Mouse (Mus musculus) embryonic facial prominence, embryonic 13.5 days (tissue): ENCODE data around the gene Tmem270. TPM values are rescaled to one million over a fixed set of nuclear protein-coding genes. Genes with fewer than 3 reads are reported as not detected.
"Not testable (repeated sequence)": the region's sequence is repeated elsewhere in the genome, so short reads cannot be mapped to it uniquely, and the experiment has no call there.

Source experiments
- ATAC-seq: fragments of 200-750 bp; cut with Nextera tagmentation; 2 replicates; pipeline ENCODE4 v1.8.0; 2017; ENCODE audit warnings: low read depth; ENCODE audit not compliant: insufficient number of reproducible peaks, insufficient read depth, low FRiP score, low TSS enrichment
- H3K27ac ChIP-seq: fragments of 300-500 bp; sonication (generic); 2 replicates; pipeline ENCODE4 v1.5.1; 2015; ENCODE audit warnings: moderate library complexity, mild to moderate bottlenecking, inconsistent platforms
- H3K27me3 ChIP-seq: fragments of 300-500 bp; sonication (generic); 2 replicates; pipeline ENCODE4 v1.6.1; 2015; ENCODE audit warnings: mild to moderate bottlenecking, inconsistent platforms
- H3K36me3 ChIP-seq: fragments of 300-500 bp; sonication (generic); 2 replicates; pipeline ENCODE4 v1.6.1; 2015; ENCODE audit warnings: mild to moderate bottlenecking, inconsistent platforms
- H3K4me1 ChIP-seq: fragments of 300-500 bp; sonication (generic); 2 replicates; pipeline ENCODE4 v1.6.1; 2015; ENCODE audit warnings: inconsistent platforms
- H3K4me2 ChIP-seq: fragments of 300-500 bp; sonication (generic); 2 replicates; pipeline ENCODE4 v1.6.1; 2015; ENCODE audit warnings: moderate library complexity, mild to moderate bottlenecking, inconsistent platforms
- H3K4me3 ChIP-seq: fragments of 300-500 bp; sonication (generic); 2 replicates; pipeline ENCODE4 v1.5.1; 2015; ENCODE audit warnings: mild to moderate bottlenecking, inconsistent platforms
- H3K9ac ChIP-seq: fragments of 300-500 bp; sonication (generic); 2 replicates; pipeline ENCODE4 v1.6.1; 2015; ENCODE audit warnings: mild to moderate bottlenecking, inconsistent platforms
- H3K9me3 ChIP-seq: fragments of 300-500 bp; sonication (generic); 2 replicates; pipeline ENCODE4 v1.6.1; 2016; ENCODE audit warnings: inconsistent platforms
- WGBS: fragments of 180-500 bp; shearing (Covaris S2); methylation state at CpG from one replicate; pipeline ENCODE4 v1.1.7; 2015; ENCODE audit warnings: mixed read lengths; 5-methylcytosine and 5-hydroxymethylcytosine counted together
- polyA plus RNA-seq: library from polyadenylated mRNA; unstranded; fragments of >200 nt; fragmentation: Nextera tagmentation; extraction: Ambion mirVana; gene quantifications from 2 replicates; pipeline ENCODE4 v1.2.1, GENCODE M21; 2015

Gene Tmem270
- polyA plus RNA-seq, 1 experiment from 2014 or later: not detected

GRCm38 (mm10) chr5:134941472-134942209, 35.1 kb upstream of the Tmem270 start:
- H3K4me1 ChIP-seq: peaks cover 12% of the 10 kb centered on the region
- no peak for ATAC-seq
- no peak overlapping the region for H3K4me2 ChIP-seq
- no peaks in the 10 kb centered on the region for H3K36me3 ChIP-seq
- H3K27ac ChIP-seq: peak overlapping the region; percentile 5; the same call in 1 of the 2 replicates
- WGBS: 72% methylated on average over 14 of the region's 14 CpGs
- peaks cover 31% of the 10 kb centered on the region for H3K27me3 ChIP-seq
- H3K9me3 ChIP-seq: no peaks in the 10 kb centered on the region
- H3K9ac ChIP-seq: no peak overlapping the region
- no peak overlapping the region for H3K4me3 ChIP-seq

GRCm38 (mm10) chr5:134939554-134939953, 33.0 kb upstream of the Tmem270 start:
- not testable (repeated sequence) for H3K4me1 ChIP-seq, H3K4me3 ChIP-seq, H3K9ac ChIP-seq, H3K27ac ChIP-seq, H3K4me2 ChIP-seq, ATAC-seq, H3K9me3 ChIP-seq
- WGBS: 83% methylated on average over 2 of the region's 7 CpGs
- Histone ChIP-seq H3K36me3 (peaks cover 16% of the 10 kb centered on the region; the same call in 1 of the 2 replicates), H3K27me3 (peaks cover 10% of the 10 kb centered on the region)

GRCm38 (mm10) chr5:134939069-134939468, 32.5 kb upstream of the Tmem270 start:
- Histone ChIP-seq H3K9ac (no peak overlapping the region), H3K36me3 (peaks cover 20% of the 10 kb centered on the region), H3K4me1 (peaks cover 4% of the 10 kb centered on the region; the same call in 1 of the 2 replicates), H3K27me3 (peaks cover 5% of the 10 kb centered on the region), H3K4me2 (no peak overlapping the region), H3K9me3 (no peaks in the 10 kb centered on the region), H3K4me3 (no peak overlapping the region), H3K27ac (no peak overlapping the region)
- WGBS: 60% methylated on average over 3 of the region's 3 CpGs
- ATAC-seq: no peak

GRCm38 (mm10) chr5:134936626-134937185, 30.2 kb upstream of the Tmem270 start:
- Histone ChIP-seq H3K4me1 (peaks cover 8% of the 10 kb centered on the region; the same call in 1 of the 2 replicates), H3K27ac (no peak overlapping the region), H3K27me3 (no peaks in the 10 kb centered on the region), H3K4me2 (no peak overlapping the region), H3K36me3 (peaks cover 27% of the 10 kb centered on the region), H3K9ac (no peak overlapping the region), H3K9me3 (no peaks in the 10 kb centered on the region), H3K4me3 (no peak overlapping the region)
- ATAC-seq: no peak
- WGBS: 79% methylated on average over 6 of the region's 6 CpGs

- H3K9me3 ChIP-seq: no peaks in the 10 kb centered on the region
- no peak overlapping the region for H3K4me2 ChIP-seq
- 89% methylated on average over 6 of the region's 6 CpGs for WGBS
- no peak overlapping the region for H3K27ac ChIP-seq
- no peak overlapping the region for H3K4me3 ChIP-seq
- peaks cover 27% of the 10 kb centered on the region for H3K36me3 ChIP-seq
- no peak overlapping the region for H3K9ac ChIP-seq
- peaks cover 5% of the 10 kb centered on the region; the same call in 1 of the 2 replicates for H3K4me1 ChIP-seq
- no peaks in the 10 kb centered on the region for H3K27me3 ChIP-seq
- no peak for ATAC-seq
Measured at GRCm38 (mm10) chr5:134936051-134936450, 29.5 kb upstream of the Tmem270 start.

GRCm38 (mm10) chr5:134934666-134935065, 28.1 kb upstream of the Tmem270 start:
- no peak overlapping the region for H3K27ac ChIP-seq
- H3K27me3 ChIP-seq: no peaks in the 10 kb centered on the region
- peaks cover 27% of the 10 kb centered on the region for H3K36me3 ChIP-seq
- no peak overlapping the region for H3K9ac ChIP-seq
- H3K9me3 ChIP-seq: no peaks in the 10 kb centered on the region
- WGBS: 91% methylated on average over 3 of the region's 3 CpGs
- H3K4me3 ChIP-seq: no peak overlapping the region
- no peak for ATAC-seq
- no peak overlapping the region for H3K4me2 ChIP-seq
- peaks cover 5% of the 10 kb centered on the region; the same call in 1 of the 2 replicates for H3K4me1 ChIP-seq

GRCm38 (mm10) chr5:134933686-134934085, 27.2 kb upstream of the Tmem270 start:
- H3K4me1 ChIP-seq, H3K4me3 ChIP-seq, ATAC-seq, H3K9me3 ChIP-seq, H3K27me3 ChIP-seq, H3K9ac ChIP-seq, H3K27ac ChIP-seq, H3K4me2 ChIP-seq: not testable (repeated sequence)
- WGBS: 90% methylated on average over 5 of the region's 5 CpGs
- H3K36me3 ChIP-seq: peaks cover 27% of the 10 kb centered on the region

GRCm38 (mm10) chr5:134933281-134933680, 26.7 kb upstream of the Tmem270 start:
- no peak for ATAC-seq
- no peak overlapping the region for H3K4me3 ChIP-seq
- H3K27ac ChIP-seq: no peak overlapping the region; the same call in 1 of the 2 replicates
- WGBS: 92% methylated on average over 8 of the region's 8 CpGs
- peak overlapping the region; percentile 93 for H3K4me2 ChIP-seq
- H3K27me3 ChIP-seq: no peaks in the 10 kb centered on the region
- no peak overlapping the region for H3K9ac ChIP-seq
- no peaks in the 10 kb centered on the region for H3K9me3 ChIP-seq
- peaks cover 5% of the 10 kb centered on the region; the same call in 1 of the 2 replicates for H3K4me1 ChIP-seq
- H3K36me3 ChIP-seq: peaks cover 27% of the 10 kb centered on the region

GRCm38 (mm10) chr5:134932903-134933276, 26.4 kb upstream of the Tmem270 start:
- H3K9ac ChIP-seq: peak overlapping the region; percentile 87
- peaks cover 27% of the 10 kb centered on the region for H3K36me3 ChIP-seq
- peak overlapping the region; percentile 93 for H3K4me2 ChIP-seq
- ATAC-seq: no peak
- H3K4me1 ChIP-seq: peaks cover 5% of the 10 kb centered on the region; the same call in 1 of the 2 replicates
- no peak overlapping the region for H3K27ac ChIP-seq
- no peaks in the 10 kb centered on the region for H3K9me3 ChIP-seq
- peak overlapping the region; percentile 75 for H3K4me3 ChIP-seq
- 43% methylated on average over 9 of the region's 9 CpGs for WGBS
- H3K27me3 ChIP-seq: no peaks in the 10 kb centered on the region

GRCm38 (mm10) chr5:134932179-134932902, 25.8 kb upstream of the Tmem270 start, which contains the start of gene Mettl27:
Gene Mettl27 (plus strand): TSS chr5:134932368.
- peak within 1 kb of the TSS; percentile 73 for H3K27ac ChIP-seq
- peaks cover 27% of the 10 kb centered on the region for H3K36me3 ChIP-seq
- ATAC-seq: peak; percentile 94

GRCm38 (mm10) chr5:134929988-134930387, 23.5 kb upstream of the Tmem270 start:
- Histone ChIP-seq H3K27me3 (no peaks in the 10 kb centered on the region), H3K4me1 (peaks cover 5% of the 10 kb centered on the region; the same call in 1 of the 2 replicates), H3K9me3 (no peaks in the 10 kb centered on the region), H3K4me2 (no peak overlapping the region), H3K4me3 (no peak overlapping the region), H3K9ac (no peak overlapping the region), H3K27ac (no peak overlapping the region), H3K36me3 (peaks cover 15% of the 10 kb centered on the region)
- ATAC-seq: no peak
- 95% methylated on average over 2 of the region's 2 CpGs for WGBS

More at GRCm38 (mm10) chr5:134932179-134932902, 25.8 kb upstream of the Tmem270 start, which contains the start of gene Mettl27:
- Histone ChIP-seq H3K27me3 (no peaks in the 10 kb centered on the region), H3K9me3 (no peaks in the 10 kb centered on the region), H3K4me1 (peaks cover 5% of the 10 kb centered on the region; the same call in 1 of the 2 replicates), H3K9ac (peak within 1 kb of the TSS; percentile 87), H3K4me2 (peak within 1 kb of the TSS; percentile 93), H3K4me3 (peak within 1 kb of the TSS; percentile 75)
- under 1% methylated on average over 41 of the region's 41 CpGs for WGBS
